Mouse (Mus musculus): Measurements from ENCODE around the gene Olfr1431.
"Not testable (repeated sequence)": the region's sequence is repeated elsewhere in the genome, so short reads cannot be mapped to it uniquely, and the experiment has no call there.

Gene Olfr1431

DNA sequence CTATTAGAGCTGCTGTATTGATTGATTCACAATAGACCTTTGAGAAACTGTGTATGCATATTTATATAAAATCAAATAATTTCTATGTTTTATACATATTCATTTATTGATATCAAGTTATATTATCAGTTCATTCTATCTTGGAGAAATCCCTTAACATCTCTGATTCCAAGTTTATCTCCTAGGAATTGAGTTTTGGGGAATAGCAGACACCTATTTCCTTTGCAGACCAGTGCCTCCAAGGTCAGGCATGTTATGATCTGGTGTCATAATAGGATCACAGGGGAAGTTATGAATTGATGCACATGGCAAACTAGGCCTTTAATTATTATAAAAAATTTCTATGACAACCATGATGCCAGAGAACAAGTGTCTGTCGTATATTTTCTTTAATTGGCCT, at the start of gene Olfr1431:
Olfr1431 (plus strand) TSS at position 301 of the 400 bp plus-strand sequence.
- no peak for DNase-seq (ENCODE audit: low spot score in 2 of 2)

DNA sequence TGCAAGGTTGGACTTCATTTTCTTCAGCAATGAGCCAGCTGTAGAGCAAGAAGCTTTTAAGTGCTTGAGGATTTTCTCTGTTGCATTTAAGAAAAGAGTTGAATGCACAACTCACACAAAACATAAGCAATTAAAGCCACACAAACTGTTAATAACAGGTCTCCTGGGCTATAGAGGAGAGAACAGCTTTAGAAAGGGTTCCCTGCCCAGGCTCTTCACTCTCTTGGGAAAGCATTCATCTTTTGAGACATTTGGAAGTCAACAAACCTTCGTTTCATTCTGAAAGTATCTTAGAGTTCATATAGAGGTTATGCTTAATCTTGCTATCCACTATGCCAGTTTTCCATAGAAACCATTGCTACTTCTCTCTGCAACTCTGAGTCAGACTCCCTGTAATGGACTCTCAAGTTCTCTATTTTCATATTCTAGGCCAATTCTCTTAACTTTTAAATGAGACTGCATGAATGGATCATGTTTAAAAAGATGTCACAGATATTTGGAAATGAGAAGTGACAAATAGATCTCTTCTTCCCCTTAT, 30.3 kb upstream of the Olfr1431 start, which contains the start of gene Olfr1555-ps1:
Olfr1555-ps1 (minus strand) TSS at position 51 of the 538 bp plus-strand sequence.
- not testable (repeated sequence) for DNase-seq (ENCODE audit: low spot score in 2 of 2)

DNA sequence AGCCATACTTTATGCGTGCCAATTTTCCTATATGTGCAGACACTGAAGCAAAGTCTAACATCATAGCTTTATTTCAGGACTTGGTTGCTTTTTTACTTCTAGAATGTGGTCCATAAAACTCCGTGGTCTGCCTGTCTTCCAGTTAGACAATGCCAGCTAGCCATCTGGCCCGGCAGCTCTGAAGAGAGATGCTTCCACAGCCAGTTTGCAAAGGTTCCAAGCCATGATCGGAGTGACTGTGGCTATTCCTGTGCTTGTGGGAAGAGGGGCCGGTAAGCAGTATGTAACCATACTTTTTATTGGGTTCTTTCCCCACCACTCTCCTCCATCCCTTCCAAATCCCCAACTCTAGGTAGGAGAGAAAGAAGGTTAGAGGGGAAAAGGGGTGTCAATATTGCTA, 25.0 kb upstream of the Olfr1431 start:
- DNase-seq (ENCODE audit: low spot score in 2 of 2) = not testable (repeated sequence)

DNA sequence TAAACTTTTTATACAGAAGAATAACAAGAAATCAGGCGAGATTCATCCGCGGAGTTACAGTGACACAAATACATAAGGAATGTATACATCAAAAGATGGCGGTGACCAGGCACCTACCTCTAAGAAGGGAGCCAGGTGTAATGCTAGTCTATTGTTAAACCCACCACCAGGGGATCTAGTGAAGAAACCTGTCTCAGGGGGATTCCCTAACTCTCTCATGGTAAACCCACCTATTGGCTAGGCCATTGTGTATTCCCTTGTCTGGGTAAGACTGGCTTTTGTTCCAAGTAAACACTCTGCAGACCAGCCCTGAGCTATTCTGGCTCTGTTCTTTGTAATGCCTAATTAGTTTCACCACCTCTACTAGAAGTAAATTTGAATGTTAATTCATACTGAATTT, 1.4 kb upstream of the Olfr1431 start:
- not testable (repeated sequence) for DNase-seq (ENCODE audit: low spot score in 2 of 2)

DNA sequence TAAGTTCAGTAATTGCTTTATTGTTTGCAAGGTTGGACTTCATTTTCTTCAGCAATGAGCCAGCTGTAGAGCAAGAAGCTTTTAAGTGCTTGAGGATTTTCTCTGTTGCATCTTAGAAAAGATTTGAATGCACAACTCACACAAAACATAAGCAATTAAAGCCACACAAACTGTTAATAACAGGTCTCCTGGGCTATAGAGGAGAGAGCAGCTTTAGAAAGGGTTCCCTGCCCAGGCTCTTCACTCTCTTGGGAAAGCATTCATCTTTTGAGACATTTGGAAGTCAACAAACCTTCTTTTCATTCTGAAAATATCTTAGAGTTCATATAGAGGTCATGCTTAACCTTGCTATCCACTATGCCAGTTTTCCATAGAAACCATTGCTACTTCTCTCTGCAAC, 32.1 kb downstream of the Olfr1431 start, which contains the start of gene Olfr1432:
Olfr1432 (minus strand) TSS at position 101 of the 400 bp plus-strand sequence.
- not testable (repeated sequence) for DNase-seq (ENCODE audit: low spot score in 2 of 2)

DNA sequence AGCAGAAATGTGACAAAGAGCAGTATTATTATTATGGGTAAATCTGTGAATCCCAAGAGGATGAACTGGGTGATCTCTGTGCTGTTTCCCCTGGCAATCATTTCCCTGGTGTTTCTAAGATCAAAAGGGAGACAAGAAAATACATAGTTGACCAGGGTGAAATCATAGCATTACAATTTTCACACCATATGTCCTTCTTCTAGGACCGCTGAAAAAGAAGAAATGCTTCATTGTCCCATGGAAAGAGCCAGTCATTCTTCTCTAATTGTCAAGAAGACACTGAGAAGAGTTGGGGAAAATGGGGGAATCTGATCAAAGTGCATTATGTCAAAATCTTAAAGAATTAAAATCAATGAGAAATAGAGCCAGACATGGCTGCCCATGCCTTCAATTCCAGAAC, 41.1 kb downstream of the Olfr1431 start, which contains the start of gene Olfr262:
Olfr262 (minus strand) TSS at position 101 of the 400 bp plus-strand sequence.
- DNase-seq (ENCODE audit: low spot score in 2 of 2) = no peak

DNA sequence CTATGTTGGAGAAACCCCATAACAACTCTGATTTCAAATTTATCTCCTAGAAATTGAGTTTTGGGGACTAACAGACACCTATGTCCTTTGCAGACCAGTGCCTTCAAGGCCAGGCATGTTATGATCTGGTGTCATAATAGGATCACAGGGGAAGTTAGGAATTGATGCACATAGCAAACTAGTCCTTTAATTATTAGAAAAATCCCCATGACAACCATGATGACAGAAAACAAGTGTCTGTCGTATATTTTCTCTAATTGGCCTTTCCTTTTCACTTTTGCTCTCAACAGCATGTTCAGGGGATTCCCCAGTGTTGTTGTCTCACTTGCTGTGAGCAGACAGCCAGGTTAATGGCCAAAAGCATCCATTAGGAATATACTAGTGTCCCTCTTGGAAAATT, 60.3 kb downstream of the Olfr1431 start, which contains the start of gene Olfr235:
Olfr235 (plus strand) TSS at position 301 of the 400 bp plus-strand sequence.
- no peak for DNase-seq (ENCODE audit: low spot score in 2 of 2)

All from cerebellum, postnatal 4 days (tissue).